Mouse (Mus musculus) ES-Bruce4 (cell line): ENCODE measurements at regions not wholly inside any gene's neighbourhood (a gene's known extent, or its start where the extent isn't known, plus 50 kb on each side); places are given as distances from the start of the nearest gene placed in this dataset.
"Not testable (repeated sequence)": the region's sequence is repeated elsewhere in the genome, so short reads cannot be mapped to it uniquely, and the experiment has no call there.

Experiments used
- H3K27ac ChIP-seq: 2 replicates; pipeline ENCODE4 v1.5.1; 2012; ENCODE audit warnings: low read length, inconsistent platforms; ENCODE audit not compliant: insufficient read depth
- H3K27me3 ChIP-seq: 2 replicates; pipeline ENCODE4 v1.6.1; 2012; ENCODE audit warnings: mild to moderate bottlenecking, low read length, inconsistent platforms; ENCODE audit not compliant: control insufficient read depth, poor library complexity, insufficient read depth, severe bottlenecking
- H3K36me3 ChIP-seq: 2 replicates; pipeline ENCODE4 v1.6.1; 2012; ENCODE audit warnings: inconsistent platforms, mild to moderate bottlenecking, low read length, moderate library complexity; ENCODE audit not compliant: control insufficient read depth, poor library complexity, insufficient read depth, severe bottlenecking
- H3K4me1 ChIP-seq: one replicate; pipeline ENCODE4 v1.8.1; 2011; ENCODE audit warnings: low read length; ENCODE audit not compliant: control insufficient read depth, insufficient read depth
- H3K4me3 ChIP-seq: 2 replicates; pipeline ENCODE4 v1.5.1; 2011; ENCODE audit warnings: low read depth, mild to moderate bottlenecking, low read length
- H3K9ac ChIP-seq: 2 replicates; pipeline ENCODE4 v1.6.1; 2012; ENCODE audit warnings: low read depth, mild to moderate bottlenecking, inconsistent platforms; ENCODE audit not compliant: poor library complexity, severe bottlenecking
- H3K9me3 ChIP-seq: replicated peaks from 2 replicates; pipeline ENCODE4 v1.6.1; 2012; ENCODE audit warnings: mild to moderate bottlenecking, low read length, inconsistent platforms; ENCODE audit not compliant: control insufficient read depth, poor library complexity, insufficient read depth, severe bottlenecking
- CTCF ChIP-seq: IDR thresholded peaks from one replicate; pipeline ENCODE4 v1.8.1; 2011; ENCODE audit warnings: low read depth, low read length
- EP300 ChIP-seq: IDR thresholded peaks from 2 replicates; pipeline ENCODE4 v1.6.1; 2011; ENCODE audit warnings: low read depth, low read length; ENCODE audit not compliant: insufficient read depth
- POLR2A ChIP-seq: IDR thresholded peaks from one replicate; pipeline ENCODE4 v1.8.1; 2011; ENCODE audit warnings: low read length; ENCODE audit not compliant: insufficient read depth

GRCm38 (mm10) chr4:153829766-153830165, 127.3 kb upstream of the A430005L14Rik start:
- no peaks in the 10 kb centered on the region for H3K27me3 ChIP-seq
- no peaks in the 10 kb centered on the region for H3K4me1 ChIP-seq
- TF ChIP-seq EP300 (no peak), CTCF (no peak), POLR2A (no peak)
- H3K36me3 ChIP-seq = no peaks in the 10 kb centered on the region
- no peak overlapping the region for H3K27ac ChIP-seq
- no peak overlapping the region for H3K4me3 ChIP-seq
- H3K9me3 ChIP-seq = no peaks in the 10 kb centered on the region
- no peak overlapping the region for H3K9ac ChIP-seq

- no peak overlapping the region for H3K9ac ChIP-seq
- no peaks in the 10 kb centered on the region for H3K4me1 ChIP-seq
- H3K9me3 ChIP-seq = no peaks in the 10 kb centered on the region
- no peak overlapping the region for H3K4me3 ChIP-seq
- H3K27me3 ChIP-seq = no peaks in the 10 kb centered on the region
- TF ChIP-seq POLR2A = no peak
- TF ChIP-seq EP300 = no peak
- no peak for TF ChIP-seq CTCF
- no peak overlapping the region for H3K27ac ChIP-seq
- H3K36me3 ChIP-seq = no peaks in the 10 kb centered on the region
Observed at GRCm38 (mm10) chr4:153830491-153830890, 126.5 kb upstream of the A430005L14Rik start.

DNA sequence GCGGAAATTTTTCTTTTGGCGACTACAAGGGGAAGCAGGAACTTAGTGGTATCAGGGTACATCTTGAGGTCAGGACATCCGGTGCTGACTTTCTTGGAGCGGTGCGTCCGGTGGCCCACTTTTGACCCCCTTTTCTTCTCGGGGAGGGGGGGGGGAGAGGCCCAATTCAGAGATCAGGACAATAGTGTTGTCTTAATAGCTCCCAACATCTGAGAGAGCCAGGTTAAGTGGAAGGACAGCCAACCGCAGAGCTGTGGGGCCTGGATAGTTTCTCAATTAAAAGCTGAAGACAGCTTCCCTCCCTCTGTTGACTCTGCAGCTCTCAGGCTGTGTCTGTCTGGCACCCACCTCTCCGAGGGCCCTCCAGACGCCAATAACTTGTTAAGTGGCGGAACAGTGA, 125.8 kb upstream of the A430005L14Rik start:
- not testable (repeated sequence) for H3K27ac ChIP-seq, H3K27me3 ChIP-seq, H3K9me3 ChIP-seq, H3K9ac ChIP-seq, H3K36me3 ChIP-seq, H3K4me1 ChIP-seq, H3K4me3 ChIP-seq

- no peak overlapping the region for H3K27ac ChIP-seq
- TF ChIP-seq CTCF (no peak), EP300 (no peak), POLR2A (no peak)
- no peaks in the 10 kb centered on the region for H3K36me3 ChIP-seq
- no peaks in the 10 kb centered on the region for H3K9me3 ChIP-seq
- no peak overlapping the region for H3K4me3 ChIP-seq
- H3K4me1 ChIP-seq = no peaks in the 10 kb centered on the region
- H3K27me3 ChIP-seq = no peaks in the 10 kb centered on the region
- H3K9ac ChIP-seq = no peak overlapping the region
Observed at GRCm38 (mm10) chr4:153832151-153832550, 124.9 kb upstream of the A430005L14Rik start.

DNA sequence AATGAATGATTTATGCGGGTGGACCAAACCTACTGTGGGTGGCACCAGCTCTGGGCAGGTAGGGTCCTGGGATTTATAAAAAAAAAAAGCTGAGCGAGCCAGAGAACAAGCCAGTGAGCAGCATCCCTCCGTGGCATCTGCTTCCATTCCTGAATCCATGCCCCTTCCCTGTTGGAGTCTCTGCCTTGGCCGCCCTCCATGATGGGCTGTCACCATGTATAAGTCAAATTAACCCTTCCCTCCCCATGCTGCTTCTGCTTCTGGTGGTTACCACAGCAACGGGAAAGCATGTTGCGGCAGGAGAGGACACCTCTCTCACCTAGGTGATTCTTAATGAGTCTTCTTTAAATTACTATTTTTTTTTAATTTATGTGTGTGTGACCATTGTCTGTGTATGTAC, 112.3 kb upstream of the A430005L14Rik start:
- no peaks in the 10 kb centered on the region for H3K4me1 ChIP-seq
- H3K4me3 ChIP-seq = no peak overlapping the region
- H3K9me3 ChIP-seq = no peaks in the 10 kb centered on the region
- H3K36me3 ChIP-seq = no peaks in the 10 kb centered on the region
- H3K27ac ChIP-seq = no peak overlapping the region
- TF ChIP-seq CTCF = no peak
- no peak for TF ChIP-seq POLR2A
- no peak for TF ChIP-seq EP300
- H3K27me3 ChIP-seq = no peaks in the 10 kb centered on the region; the same call in 1 of the 2 replicates
- no peak overlapping the region for H3K9ac ChIP-seq

DNA sequence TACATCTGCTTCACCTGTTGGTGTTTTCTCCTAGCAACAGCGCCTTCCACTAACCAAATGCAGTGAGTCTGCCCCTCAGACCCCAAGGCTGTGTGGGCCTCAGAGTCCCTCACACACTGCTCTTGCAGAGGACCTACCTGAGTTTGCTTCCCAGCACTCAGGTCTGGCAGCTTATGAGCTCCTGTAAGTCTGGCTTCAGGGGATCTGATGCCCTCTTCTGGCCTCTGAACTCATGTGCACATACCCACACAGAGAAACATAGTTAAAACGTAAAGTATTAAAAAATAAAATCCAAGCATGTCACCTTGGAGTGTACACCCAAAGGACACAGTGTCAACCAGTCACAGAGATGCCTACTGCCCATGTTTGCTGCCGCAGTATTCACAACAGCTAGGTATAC, 108.8 kb upstream of the A430005L14Rik start:
- no peak overlapping the region for H3K4me3 ChIP-seq
- H3K27me3 ChIP-seq = no peaks in the 10 kb centered on the region; the same call in 1 of the 2 replicates
- no peak overlapping the region for H3K27ac ChIP-seq
- TF ChIP-seq EP300 (no peak), CTCF (peak; percentile 12)
- H3K9me3 ChIP-seq = no peaks in the 10 kb centered on the region
- no peaks in the 10 kb centered on the region for H3K36me3 ChIP-seq
- no peaks in the 10 kb centered on the region for H3K4me1 ChIP-seq
- H3K9ac ChIP-seq = no peak overlapping the region
